Mouse (Mus musculus): Measurements from ENCODE around the gene Larp1b. TPM values are rescaled to one million over a fixed set of nuclear protein-coding genes. Genes with fewer than 3 reads are reported as not detected.

Larp1b gene
- polyA plus RNA-seq, 1 experiment from 2014 or later = 1.7 TPM

GRCm38 (mm10) chr3:40987539-40987938, 37.9 kb downstream of the Larp1b start:
- Histone ChIP-seq H3K4me3 (no peak overlapping the region), H3K27me3 (no peaks in the 10 kb centered on the region), H3K9ac (no peak overlapping the region), H3K4me2 (replicated peaks) (no peak overlapping the region), H3K9me3 (no peaks in the 10 kb centered on the region), H3K36me3 (no peaks in the 10 kb centered on the region), H3K27ac (no peak overlapping the region), H3K4me1 (no peaks in the 10 kb centered on the region)
- 83% methylated on average over 5 of the region's 5 CpGs for WGBS
- ATAC-seq (ENCODE audit: insufficient number of reproducible peaks, insufficient read depth, low FRiP score, low TSS enrichment) = no peak

- no peak overlapping the region for H3K4me3 ChIP-seq
- H3K9ac ChIP-seq = no peak overlapping the region
- 60% methylated on average over 2 of the region's 2 CpGs for WGBS
- H3K36me3 ChIP-seq = no peaks in the 10 kb centered on the region
- no peaks in the 10 kb centered on the region for H3K27me3 ChIP-seq
- H3K27ac ChIP-seq = no peak overlapping the region
- no peaks in the 10 kb centered on the region for H3K4me1 ChIP-seq
- no peaks in the 10 kb centered on the region for H3K9me3 ChIP-seq
- no peak overlapping the region for H3K4me2 ChIP-seq (replicated peaks)
- ATAC-seq (ENCODE audit: insufficient number of reproducible peaks, insufficient read depth, low FRiP score, low TSS enrichment) = no peak
Observed at GRCm38 (mm10) chr3:40988722-40989121, 39.1 kb downstream of the Larp1b start.

GRCm38 (mm10) chr3:40991541-40991940, 41.9 kb downstream of the Larp1b start:
- Histone ChIP-seq H3K9me3 (no peaks in the 10 kb centered on the region), H3K4me1 (no peaks in the 10 kb centered on the region), H3K27ac (no peak overlapping the region), H3K4me3 (no peak overlapping the region), H3K27me3 (no peaks in the 10 kb centered on the region), H3K36me3 (no peaks in the 10 kb centered on the region), H3K4me2 (replicated peaks) (no peak overlapping the region), H3K9ac (no peak overlapping the region)
- WGBS = 64% methylated on average over 3 of the region's 3 CpGs
- ATAC-seq (ENCODE audit: insufficient number of reproducible peaks, insufficient read depth, low FRiP score, low TSS enrichment) = no peak

GRCm38 (mm10) chr3:40995161-40995560, 45.5 kb downstream of the Larp1b start:
- H3K36me3 ChIP-seq = no peaks in the 10 kb centered on the region
- no peak overlapping the region for H3K4me2 ChIP-seq (replicated peaks)
- no peak overlapping the region for H3K4me3 ChIP-seq
- no peaks in the 10 kb centered on the region for H3K27me3 ChIP-seq
- no peak for ATAC-seq (ENCODE audit: insufficient number of reproducible peaks, insufficient read depth, low FRiP score, low TSS enrichment)
- no peak overlapping the region for H3K9ac ChIP-seq
- no peak overlapping the region for H3K27ac ChIP-seq
- H3K9me3 ChIP-seq = no peaks in the 10 kb centered on the region
- no peaks in the 10 kb centered on the region for H3K4me1 ChIP-seq
- WGBS = 97% methylated on average over 1 of the region's 1 CpGs

GRCm38 (mm10) chr3:41009315-41009714, 59.7 kb downstream of the Larp1b start:
- no peaks in the 10 kb centered on the region for H3K4me1 ChIP-seq
- H3K9me3 ChIP-seq = no peaks in the 10 kb centered on the region
- H3K27me3 ChIP-seq = no peaks in the 10 kb centered on the region
- H3K4me3 ChIP-seq = no peak overlapping the region
- no peak for ATAC-seq (ENCODE audit: insufficient number of reproducible peaks, insufficient read depth, low FRiP score, low TSS enrichment)
- 75% methylated on average over 8 of the region's 8 CpGs for WGBS
- H3K36me3 ChIP-seq = no peaks in the 10 kb centered on the region
- no peak overlapping the region for H3K27ac ChIP-seq
- H3K9ac ChIP-seq = no peak overlapping the region
- no peak overlapping the region for H3K4me2 ChIP-seq (replicated peaks)

GRCm38 (mm10) chr3:41009990-41010389, 60.4 kb downstream of the Larp1b start:
- no peak overlapping the region for H3K9ac ChIP-seq
- WGBS = 92% methylated on average over 3 of the region's 3 CpGs
- H3K27ac ChIP-seq = no peak overlapping the region
- no peaks in the 10 kb centered on the region for H3K4me1 ChIP-seq
- no peaks in the 10 kb centered on the region for H3K36me3 ChIP-seq
- no peak overlapping the region for H3K4me2 ChIP-seq (replicated peaks)
- no peak overlapping the region for H3K4me3 ChIP-seq
- no peaks in the 10 kb centered on the region for H3K27me3 ChIP-seq
- ATAC-seq (ENCODE audit: insufficient number of reproducible peaks, insufficient read depth, low FRiP score, low TSS enrichment) = no peak
- H3K9me3 ChIP-seq = no peaks in the 10 kb centered on the region

- Histone ChIP-seq H3K9me3 (no peaks in the 10 kb centered on the region), H3K36me3 (no peaks in the 10 kb centered on the region), H3K27ac (no peak overlapping the region), H3K9ac (no peak overlapping the region), H3K4me3 (no peak overlapping the region), H3K4me2 (replicated peaks) (no peak overlapping the region), H3K4me1 (no peaks in the 10 kb centered on the region), H3K27me3 (no peaks in the 10 kb centered on the region)
- no peak for ATAC-seq (ENCODE audit: insufficient number of reproducible peaks, insufficient read depth, low FRiP score, low TSS enrichment)
- 81% methylated on average over 6 of the region's 6 CpGs for WGBS
Observed at GRCm38 (mm10) chr3:41010701-41011100, 61.1 kb downstream of the Larp1b start.

- no peak overlapping the region for H3K27ac ChIP-seq
- H3K9ac ChIP-seq = no peak overlapping the region
- H3K9me3 ChIP-seq = no peaks in the 10 kb centered on the region
- no peak for ATAC-seq (ENCODE audit: insufficient number of reproducible peaks, insufficient read depth, low FRiP score, low TSS enrichment)
- no peak overlapping the region for H3K4me3 ChIP-seq
- H3K36me3 ChIP-seq = no peaks in the 10 kb centered on the region
- WGBS = 93% methylated on average over 7 of the region's 7 CpGs
- no peak overlapping the region for H3K4me2 ChIP-seq (replicated peaks)
- H3K27me3 ChIP-seq = no peaks in the 10 kb centered on the region
- H3K4me1 ChIP-seq = no peaks in the 10 kb centered on the region
Observed at GRCm38 (mm10) chr3:41012451-41012850, 62.8 kb downstream of the Larp1b start.

GRCm38 (mm10) chr3:41014946-41015345, 65.3 kb downstream of the Larp1b start:
- no peaks in the 10 kb centered on the region for H3K27me3 ChIP-seq
- no peak for ATAC-seq (ENCODE audit: insufficient number of reproducible peaks, insufficient read depth, low FRiP score, low TSS enrichment)
- no peaks in the 10 kb centered on the region for H3K9me3 ChIP-seq
- H3K27ac ChIP-seq = no peak overlapping the region
- no peak overlapping the region for H3K4me3 ChIP-seq
- no peaks in the 10 kb centered on the region for H3K36me3 ChIP-seq
- no peaks in the 10 kb centered on the region for H3K4me1 ChIP-seq
- no peak overlapping the region for H3K4me2 ChIP-seq (replicated peaks)
- WGBS = 74% methylated on average over 6 of the region's 6 CpGs
- H3K9ac ChIP-seq = no peak overlapping the region

- WGBS = 67% methylated on average over 3 of the region's 3 CpGs
- ATAC-seq (ENCODE audit: insufficient number of reproducible peaks, insufficient read depth, low FRiP score, low TSS enrichment) = no peak
- no peaks in the 10 kb centered on the region for H3K9me3 ChIP-seq
- H3K4me1 ChIP-seq = no peaks in the 10 kb centered on the region
- no peak overlapping the region for H3K27ac ChIP-seq
- H3K27me3 ChIP-seq = no peaks in the 10 kb centered on the region
- H3K36me3 ChIP-seq = no peaks in the 10 kb centered on the region
- no peak overlapping the region for H3K4me3 ChIP-seq
- H3K9ac ChIP-seq = no peak overlapping the region
- H3K4me2 ChIP-seq (replicated peaks) = no peak overlapping the region
Observed at GRCm38 (mm10) chr3:41018022-41018608, 68.5 kb downstream of the Larp1b start.

GRCm38 (mm10) chr3:41020687-41021086, 71.1 kb downstream of the Larp1b start:
- Histone ChIP-seq H3K4me3 (no peak overlapping the region), H3K27ac (no peak overlapping the region), H3K27me3 (no peaks in the 10 kb centered on the region), H3K9ac (no peak overlapping the region), H3K9me3 (no peaks in the 10 kb centered on the region), H3K4me2 (replicated peaks) (no peak overlapping the region), H3K4me1 (no peaks in the 10 kb centered on the region), H3K36me3 (no peaks in the 10 kb centered on the region)
- no peak for ATAC-seq (ENCODE audit: insufficient number of reproducible peaks, insufficient read depth, low FRiP score, low TSS enrichment)
- WGBS = 89% methylated on average over 7 of the region's 7 CpGs

GRCm38 (mm10) chr3:41021980-41022379, 72.4 kb downstream of the Larp1b start:
- H3K4me3 ChIP-seq = no peak overlapping the region
- no peak for ATAC-seq (ENCODE audit: insufficient number of reproducible peaks, insufficient read depth, low FRiP score, low TSS enrichment)
- WGBS = 66% methylated on average over 6 of the region's 6 CpGs

GRCm38 (mm10) chr3:41030705-41031104, 81.1 kb downstream of the Larp1b start:
- ATAC-seq (ENCODE audit: insufficient number of reproducible peaks, insufficient read depth, low FRiP score, low TSS enrichment) = no peak
- H3K9me3 ChIP-seq = no peaks in the 10 kb centered on the region
- H3K27ac ChIP-seq = no peak overlapping the region
- H3K4me1 ChIP-seq = no peaks in the 10 kb centered on the region
- H3K27me3 ChIP-seq = no peaks in the 10 kb centered on the region
- 85% methylated on average over 1 of the region's 1 CpGs for WGBS
- no peak overlapping the region for H3K4me2 ChIP-seq (replicated peaks)
- H3K36me3 ChIP-seq = no peaks in the 10 kb centered on the region
- H3K9ac ChIP-seq = no peak overlapping the region
- H3K4me3 ChIP-seq = no peak overlapping the region

More at GRCm38 (mm10) chr3:41021980-41022379, 72.4 kb downstream of the Larp1b start:
- Histone ChIP-seq H3K9ac (no peak overlapping the region), H3K36me3 (no peaks in the 10 kb centered on the region), H3K27ac (no peak overlapping the region), H3K4me2 (replicated peaks) (no peak overlapping the region), H3K4me1 (no peaks in the 10 kb centered on the region), H3K9me3 (no peaks in the 10 kb centered on the region), H3K27me3 (no peaks in the 10 kb centered on the region)

Measured in embryonic facial prominence, embryonic 12.5 days (tissue).